Mouse (Mus musculus): Measurements from ENCODE around the gene Sbf2. TPM values are rescaled to one million over a fixed set of nuclear protein-coding genes. Genes with fewer than 3 reads are reported as not detected.
"Not testable (repeated sequence)": the region's sequence is repeated elsewhere in the genome, so short reads cannot be mapped to it uniquely, and the experiment has no call there.

The Sbf2 gene
- polyA plus RNA-seq, 1 experiment, result 8.8 TPM

DNA sequence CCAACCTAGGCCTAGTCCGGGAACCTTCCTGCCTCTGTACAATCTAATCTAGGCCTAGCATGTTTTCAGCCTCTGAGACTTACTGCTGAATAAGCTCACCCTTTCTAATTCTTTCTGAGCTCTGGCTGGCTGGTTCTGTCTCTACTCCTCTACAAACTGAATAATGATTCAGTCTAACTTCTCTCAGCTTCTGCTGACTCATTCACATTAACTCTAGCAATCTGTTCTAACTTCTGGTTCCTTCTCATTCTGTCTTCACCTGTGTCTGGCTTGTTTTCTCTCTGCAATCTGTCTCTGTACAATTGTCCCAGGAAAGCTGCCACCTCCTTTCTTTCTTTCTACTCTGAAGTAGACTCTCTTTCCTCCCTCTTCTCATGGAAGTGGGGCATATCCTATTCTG is 59.5 kb downstream of the Sbf2 start:
- Histone ChIP-seq H3K4me3 (ENCODE audit: control insufficient read depth, insufficient read depth, low read length) (no peak overlapping the region), H3K27me3 (ENCODE audit: control insufficient read depth, insufficient read depth, low read length) (no peaks in the 10 kb centered on the region), H3K4me1 (replicated peaks; ENCODE audit: control insufficient read depth, insufficient read depth, low read length) (no peaks in the 10 kb centered on the region), H3K36me3 (ENCODE audit: control insufficient read depth, insufficient read depth, low read length) (no peaks in the 10 kb centered on the region), H3K27ac (ENCODE audit: control insufficient read depth, insufficient read depth, low read length) (no peak overlapping the region)
- TF ChIP-seq POLR2A (IDR thresholded peaks at IDR 0.05; ENCODE audit: control insufficient read depth, extremely low read depth, insufficient read depth, low read length, poor library complexity) (no peak), CTCF (IDR thresholded peaks at IDR 0.05; ENCODE audit: borderline replicate concordance, control insufficient read depth, extremely low read depth, insufficient read depth, low read length, poor library complexity) (no peak)
- WGBS, result 94% methylated on average over 1 of the region's 1 CpGs
- no peak for DNase-seq

GRCm38 (mm10) chr7:110548268-110548667 is 66.5 kb downstream of the Sbf2 start:
- H3K4me1 ChIP-seq (replicated peaks; ENCODE audit: control insufficient read depth, insufficient read depth, low read length), result no peaks in the 10 kb centered on the region
- TF ChIP-seq POLR2A (IDR thresholded peaks at IDR 0.05; ENCODE audit: control insufficient read depth, extremely low read depth, insufficient read depth, low read length, poor library complexity), result no peak
- no peak for TF ChIP-seq CTCF (IDR thresholded peaks at IDR 0.05; ENCODE audit: borderline replicate concordance, control insufficient read depth, extremely low read depth, insufficient read depth, low read length, poor library complexity)
- no peak for DNase-seq
- no peak overlapping the region for H3K27ac ChIP-seq (ENCODE audit: control insufficient read depth, insufficient read depth, low read length)
- no peaks in the 10 kb centered on the region for H3K36me3 ChIP-seq (ENCODE audit: control insufficient read depth, insufficient read depth, low read length)
- H3K27me3 ChIP-seq (ENCODE audit: control insufficient read depth, insufficient read depth, low read length), result no peaks in the 10 kb centered on the region
- H3K4me3 ChIP-seq (ENCODE audit: control insufficient read depth, insufficient read depth, low read length), result no peak overlapping the region
- 83% methylated on average over 1 of the region's 1 CpGs for WGBS

GRCm38 (mm10) chr7:110543341-110543740 is 71.4 kb downstream of the Sbf2 start:
- H3K36me3 ChIP-seq (ENCODE audit: control insufficient read depth, insufficient read depth, low read length), result no peaks in the 10 kb centered on the region
- H3K4me1 ChIP-seq (replicated peaks; ENCODE audit: control insufficient read depth, insufficient read depth, low read length), result no peaks in the 10 kb centered on the region
- 96% methylated on average over 6 of the region's 6 CpGs for WGBS
- no peaks in the 10 kb centered on the region for H3K27me3 ChIP-seq (ENCODE audit: control insufficient read depth, insufficient read depth, low read length)
- H3K27ac ChIP-seq (ENCODE audit: control insufficient read depth, insufficient read depth, low read length), result no peak overlapping the region
- TF ChIP-seq POLR2A (IDR thresholded peaks at IDR 0.05; ENCODE audit: control insufficient read depth, extremely low read depth, insufficient read depth, low read length, poor library complexity) (no peak), CTCF (IDR thresholded peaks at IDR 0.05; ENCODE audit: borderline replicate concordance, control insufficient read depth, extremely low read depth, insufficient read depth, low read length, poor library complexity) (no peak)
- no peak for DNase-seq
- no peak overlapping the region for H3K4me3 ChIP-seq (ENCODE audit: control insufficient read depth, insufficient read depth, low read length)

GRCm38 (mm10) chr7:110539266-110539665 is 75.5 kb downstream of the Sbf2 start:
- 90% methylated on average over 2 of the region's 2 CpGs for WGBS
- TF ChIP-seq POLR2A (IDR thresholded peaks at IDR 0.05; ENCODE audit: control insufficient read depth, extremely low read depth, insufficient read depth, low read length, poor library complexity), result no peak
- TF ChIP-seq CTCF (IDR thresholded peaks at IDR 0.05; ENCODE audit: borderline replicate concordance, control insufficient read depth, extremely low read depth, insufficient read depth, low read length, poor library complexity), result no peak

DNA sequence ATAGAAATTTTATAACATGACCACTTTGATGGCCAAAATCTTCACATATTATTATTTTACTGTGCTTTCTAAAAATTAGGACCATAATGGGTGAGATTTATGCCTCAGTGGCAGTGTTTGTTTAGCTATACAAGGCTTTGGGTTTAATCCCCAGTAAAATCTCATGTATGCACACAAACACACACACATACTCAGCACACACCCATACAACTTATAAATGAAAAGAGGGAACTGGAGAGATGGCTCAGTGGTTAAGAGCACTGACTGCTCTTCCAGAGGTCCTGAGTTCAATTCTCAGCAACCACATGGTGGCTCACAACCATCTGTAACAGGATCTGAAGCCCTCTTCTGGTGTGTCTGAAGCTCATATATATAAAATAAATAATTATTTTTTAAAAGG is 84.4 kb downstream of the Sbf2 start:
- not testable (repeated sequence) for H3K4me1 ChIP-seq (replicated peaks; ENCODE audit: control insufficient read depth, insufficient read depth, low read length); H3K27me3 ChIP-seq (ENCODE audit: control insufficient read depth, insufficient read depth, low read length); H3K4me3 ChIP-seq (ENCODE audit: control insufficient read depth, insufficient read depth, low read length); H3K27ac ChIP-seq (ENCODE audit: control insufficient read depth, insufficient read depth, low read length); DNase-seq; H3K36me3 ChIP-seq (ENCODE audit: control insufficient read depth, insufficient read depth, low read length)

More at GRCm38 (mm10) chr7:110539266-110539665, 75.5 kb downstream of the Sbf2 start:
- DNase-seq, result no peak
- no peak overlapping the region for H3K4me3 ChIP-seq (ENCODE audit: control insufficient read depth, insufficient read depth, low read length)
- H3K27ac ChIP-seq (ENCODE audit: control insufficient read depth, insufficient read depth, low read length), result no peak overlapping the region
- no peaks in the 10 kb centered on the region for H3K36me3 ChIP-seq (ENCODE audit: control insufficient read depth, insufficient read depth, low read length)
- no peaks in the 10 kb centered on the region for H3K4me1 ChIP-seq (replicated peaks; ENCODE audit: control insufficient read depth, insufficient read depth, low read length)
- no peaks in the 10 kb centered on the region for H3K27me3 ChIP-seq (ENCODE audit: control insufficient read depth, insufficient read depth, low read length)

DNA sequence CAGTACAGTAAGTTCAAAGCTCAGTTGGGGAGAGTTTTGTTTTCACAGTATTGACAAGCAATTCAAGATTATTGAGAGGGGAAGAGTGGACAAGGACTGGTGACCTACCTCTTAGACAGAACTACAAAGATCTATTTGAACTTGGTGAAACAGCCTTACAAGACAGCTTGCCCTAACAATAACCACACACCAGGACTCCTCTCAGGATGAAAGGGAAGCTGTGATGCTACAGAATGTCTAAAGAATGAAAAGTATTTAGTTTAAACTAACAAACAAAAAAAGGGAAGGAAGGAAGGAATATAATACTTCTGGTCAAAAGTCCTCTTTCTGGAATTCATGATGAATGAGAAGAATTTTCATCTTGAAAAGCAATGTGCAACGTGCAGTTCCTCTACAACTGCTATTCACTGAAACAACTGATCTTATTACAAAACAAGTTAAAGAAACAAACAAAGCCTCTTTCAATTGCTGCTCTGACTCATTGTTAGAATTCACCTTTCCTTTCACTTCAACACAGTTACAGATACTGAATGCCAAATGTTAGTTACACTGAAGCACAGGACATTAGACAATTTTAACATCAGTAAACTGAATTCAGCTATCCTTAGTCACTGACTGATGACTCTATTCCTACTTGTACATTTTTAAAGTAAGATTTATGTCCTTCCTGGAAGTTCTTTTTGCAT is 89.5 kb downstream of the Sbf2 start:
- no peak for DNase-seq
- Histone ChIP-seq H3K36me3 (ENCODE audit: control insufficient read depth, insufficient read depth, low read length) (no peaks in the 10 kb centered on the region), H3K4me1 (replicated peaks; ENCODE audit: control insufficient read depth, insufficient read depth, low read length) (no peaks in the 10 kb centered on the region), H3K4me3 (ENCODE audit: control insufficient read depth, insufficient read depth, low read length) (no peak overlapping the region), H3K27ac (ENCODE audit: control insufficient read depth, insufficient read depth, low read length) (no peak overlapping the region), H3K27me3 (ENCODE audit: control insufficient read depth, insufficient read depth, low read length) (no peaks in the 10 kb centered on the region)
- 58% methylated on average over 1 of the region's 1 CpGs for WGBS
- TF ChIP-seq POLR2A (IDR thresholded peaks at IDR 0.05; ENCODE audit: control insufficient read depth, extremely low read depth, insufficient read depth, low read length, poor library complexity), result no peak
- no peak for TF ChIP-seq CTCF (IDR thresholded peaks at IDR 0.05; ENCODE audit: borderline replicate concordance, control insufficient read depth, extremely low read depth, insufficient read depth, low read length, poor library complexity)

All from thymus, adult 2 months (tissue).